Mouse (Mus musculus) thymus, postnatal 10 days (tissue): Measurements from ENCODE around the gene Prpf19.
A peak's percentile ranks its signal among the peaks of the same experiment; 100 is the strongest.

Source experiments
- DNase-seq, 2 experiments: peaks; one replicate each; pipeline ENCODE4 v3.0.0; 2021; ENCODE audit warnings: low spot score in 2 of 2

Prpf19 gene

DNA sequence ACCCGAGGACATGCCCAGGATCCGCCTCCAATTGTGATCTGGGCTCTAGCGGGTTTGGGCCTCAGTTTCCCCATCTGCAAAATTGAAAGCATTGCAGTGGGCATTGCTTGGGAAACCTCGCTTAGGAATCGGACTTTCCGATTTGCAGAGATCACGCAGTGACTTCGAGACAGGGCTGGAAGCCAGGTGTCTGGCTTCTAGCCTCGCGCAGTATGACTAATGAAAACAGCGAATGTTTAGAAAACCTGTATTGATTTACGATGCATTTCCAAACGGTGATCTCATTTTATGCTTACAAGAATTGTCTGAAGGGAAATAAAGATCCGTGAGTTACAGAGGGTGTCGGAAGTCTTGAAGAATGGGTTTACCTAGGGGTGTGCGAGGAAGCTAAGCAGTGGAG, 677 bp downstream of the Prpf19 start:
- no peak for DNase-seq

DNA sequence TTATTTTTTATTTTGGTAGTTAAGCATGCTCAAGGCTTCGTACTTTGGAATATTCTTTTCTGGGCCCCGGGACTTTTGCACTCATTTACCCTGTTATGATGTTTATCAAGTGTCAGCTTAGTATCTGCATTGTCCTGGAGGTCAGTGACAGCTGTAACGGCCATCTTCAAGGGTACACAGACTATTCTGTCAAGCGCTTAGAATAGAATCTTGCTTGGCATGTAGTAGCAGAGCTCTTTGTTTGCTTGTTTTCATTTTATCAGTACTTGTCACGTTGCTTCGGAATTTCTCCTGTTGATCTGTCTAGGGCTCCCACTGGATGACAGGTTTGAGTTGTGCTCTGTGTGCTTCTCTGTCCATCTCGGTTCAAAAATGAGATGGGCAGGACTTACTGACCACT, 1.8 kb downstream of the Prpf19 start:
- no peak for DNase-seq

DNA sequence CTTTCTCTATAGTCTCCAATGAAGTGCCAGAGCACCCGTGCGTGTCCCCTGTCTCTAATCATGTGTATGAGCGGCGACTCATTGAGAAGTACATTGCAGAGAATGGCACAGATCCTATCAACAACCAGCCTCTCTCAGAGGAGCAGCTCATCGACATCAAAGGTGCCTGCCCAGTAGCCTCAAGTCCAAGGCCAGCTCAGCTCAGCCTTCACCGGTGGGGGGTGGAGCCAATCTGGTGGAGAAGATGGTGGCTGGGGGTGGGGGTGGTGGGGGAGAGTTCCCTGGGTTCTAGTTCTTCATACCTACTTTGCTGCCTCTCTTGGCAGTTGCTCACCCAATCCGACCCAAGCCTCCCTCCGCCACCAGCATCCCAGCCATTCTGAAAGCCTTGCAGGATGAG, 2.5 kb downstream of the Prpf19 start:
- no peak for DNase-seq

DNA sequence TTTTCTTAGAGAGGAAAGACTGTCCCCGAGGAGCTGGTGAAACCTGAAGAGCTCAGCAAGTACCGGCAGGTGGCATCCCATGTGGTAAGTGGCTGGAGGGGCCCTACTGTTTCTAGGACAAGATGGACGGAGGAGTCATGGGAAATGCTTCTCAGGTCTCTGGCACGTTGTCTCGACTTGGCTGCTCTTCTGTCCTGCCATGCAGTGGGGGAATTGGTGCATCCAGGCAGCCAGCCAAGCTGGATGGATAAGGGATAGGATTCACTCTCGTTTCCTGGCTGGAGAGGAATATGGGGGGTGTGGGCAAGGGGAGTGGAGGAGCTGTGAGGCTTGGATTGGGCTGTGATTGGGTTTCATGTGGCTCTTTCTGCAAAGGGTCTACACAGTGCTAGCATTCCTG, 5.3 kb downstream of the Prpf19 start:
- DNase-seq: no peak

DNA sequence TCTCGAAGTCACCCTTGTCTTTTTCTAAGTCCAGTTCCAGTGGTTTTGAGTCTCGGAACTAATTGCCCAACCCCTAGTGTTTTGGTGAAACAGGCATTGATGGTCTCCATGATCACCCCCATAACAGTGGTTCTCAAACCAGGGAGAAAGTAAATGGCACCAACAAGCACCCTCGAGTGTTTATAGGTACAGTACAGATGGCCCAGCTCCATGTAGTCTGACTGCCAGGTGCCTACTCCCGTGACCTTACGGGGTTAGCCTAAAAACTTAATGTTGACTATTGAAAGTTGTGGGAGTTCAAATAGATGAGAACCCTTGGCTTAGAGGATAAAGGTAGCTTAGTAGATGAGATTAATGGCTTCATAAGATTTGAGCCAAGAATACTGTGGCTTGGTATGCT, 6.0 kb downstream of the Prpf19 start:
- no peak for DNase-seq

DNA sequence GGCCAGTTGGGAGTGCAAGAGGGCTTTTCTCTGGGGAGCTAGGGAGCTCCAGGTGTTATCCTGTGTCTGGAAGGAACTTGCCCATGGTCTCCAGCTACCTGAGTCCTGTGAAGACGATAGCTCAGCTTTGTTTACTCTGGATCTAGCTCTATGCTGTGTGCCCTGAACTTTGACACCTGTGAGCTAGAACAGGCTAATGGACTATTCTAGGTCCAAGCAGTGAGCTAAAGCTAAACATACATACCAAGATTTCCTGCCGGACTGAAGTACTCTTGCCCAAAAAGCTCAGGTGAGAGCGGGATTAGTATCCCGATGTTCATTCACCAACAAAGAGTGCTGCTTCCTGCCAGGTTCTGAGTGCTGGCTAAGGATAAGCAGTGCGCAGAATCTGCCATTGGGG, 9.5 kb downstream of the Prpf19 start:
- no peak for DNase-seq

DNA sequence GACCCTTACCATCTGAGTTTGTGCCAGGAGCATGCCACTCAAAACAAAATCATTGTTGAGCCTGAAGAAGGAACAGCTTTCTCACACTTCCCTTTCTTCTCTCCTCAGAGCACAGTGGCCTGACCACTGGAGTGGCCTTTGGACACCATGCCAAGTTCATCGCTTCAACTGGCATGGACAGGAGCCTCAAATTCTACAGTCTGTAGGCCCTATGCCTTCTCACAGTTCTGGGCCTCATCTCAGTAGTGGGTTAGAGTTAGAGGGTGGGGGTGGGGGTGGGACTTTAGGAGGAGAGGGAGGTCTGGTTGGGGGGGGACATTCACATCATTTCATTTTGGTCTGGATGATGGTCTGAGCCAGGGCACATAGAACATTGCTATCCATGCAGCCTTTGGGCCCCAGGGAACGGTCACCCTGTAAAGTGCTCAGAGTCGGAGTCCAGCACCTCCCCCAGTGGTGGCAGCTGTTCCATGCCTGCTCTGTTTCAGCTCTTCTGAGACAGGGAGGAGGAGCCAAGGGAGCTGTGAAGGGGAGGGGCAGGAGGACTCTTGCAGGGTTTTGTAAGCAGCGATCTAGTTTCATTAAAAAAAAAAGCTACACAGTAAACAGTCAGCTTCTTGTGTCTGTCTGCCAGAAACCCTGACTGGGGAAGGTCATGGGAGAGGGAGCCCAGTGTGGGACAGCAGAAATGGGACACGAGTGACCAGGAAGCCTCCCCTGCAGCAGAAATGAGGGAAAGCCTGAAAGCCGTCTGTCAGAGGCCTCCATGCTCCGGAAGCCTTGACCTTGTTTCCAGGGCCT, 10.1 kb downstream of the Prpf19 start:
- no peak for DNase-seq

DNA sequence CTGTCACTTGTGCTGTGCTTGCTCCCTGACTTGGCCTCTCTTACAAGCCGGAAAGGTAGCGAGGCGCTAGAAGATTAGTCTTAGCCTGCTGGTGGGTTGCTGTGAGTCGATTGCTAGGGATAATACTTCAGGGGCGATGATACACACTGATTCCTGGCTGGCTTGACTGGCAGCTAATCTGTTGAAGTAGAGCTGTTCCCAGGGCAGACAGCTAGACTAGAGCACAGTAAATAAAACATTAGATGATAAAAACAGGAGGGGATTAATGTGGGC, 10.6 kb downstream of the Prpf19 start:
- no peak for DNase-seq

DNA sequence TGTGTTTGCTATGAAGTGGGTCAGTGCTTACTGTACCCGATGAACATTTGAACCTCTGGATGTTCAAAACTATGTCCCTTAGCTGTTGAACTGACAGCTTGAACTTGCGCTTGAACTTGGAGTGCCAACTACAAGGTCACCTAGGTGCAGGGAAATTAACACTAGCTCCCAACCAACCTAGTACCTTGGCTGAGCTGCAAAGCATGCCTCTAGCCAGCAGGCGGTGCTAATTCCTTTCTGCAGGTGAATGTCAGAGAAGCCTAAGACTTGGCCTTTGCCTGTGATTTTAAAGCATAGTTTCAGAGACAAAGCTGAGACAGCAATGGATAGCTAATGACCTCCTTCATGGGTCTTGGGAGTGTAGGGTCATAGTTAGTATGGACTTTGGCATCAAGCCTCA, 12.9 kb downstream of the Prpf19 start:
- peak; percentile 15 to 57 for DNase-seq

DNA sequence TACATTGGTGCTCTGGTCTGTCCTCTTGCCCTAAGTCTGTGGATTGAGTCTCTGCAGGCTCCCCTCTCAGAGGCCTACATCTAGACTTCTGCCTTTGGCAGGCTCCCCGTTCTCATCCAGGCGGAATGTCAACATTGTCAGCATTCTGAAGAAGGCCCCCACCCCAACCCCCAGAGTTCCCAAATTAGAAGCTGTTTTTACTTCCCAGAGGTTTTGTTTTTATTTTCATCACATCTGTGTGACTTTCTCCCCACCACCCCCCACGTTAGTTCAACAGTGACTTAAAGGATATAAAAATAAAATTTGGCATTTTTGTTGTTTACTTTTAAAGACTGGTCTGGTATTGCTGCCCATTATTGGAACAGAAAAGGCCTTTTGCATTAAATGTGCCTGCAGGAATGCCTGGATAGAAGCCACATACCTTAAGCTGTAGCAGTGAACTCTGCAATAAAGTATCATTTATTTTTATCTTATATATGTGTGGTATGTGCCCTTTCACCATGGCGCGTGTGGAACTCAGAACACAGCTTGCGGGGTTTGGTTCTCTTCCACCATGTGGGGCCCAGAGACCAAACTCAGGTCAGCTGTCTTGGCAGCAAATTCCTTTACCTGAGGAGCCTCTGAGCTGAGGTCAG, 14.2 kb downstream of the Prpf19 start:
- no peak for DNase-seq

DNA sequence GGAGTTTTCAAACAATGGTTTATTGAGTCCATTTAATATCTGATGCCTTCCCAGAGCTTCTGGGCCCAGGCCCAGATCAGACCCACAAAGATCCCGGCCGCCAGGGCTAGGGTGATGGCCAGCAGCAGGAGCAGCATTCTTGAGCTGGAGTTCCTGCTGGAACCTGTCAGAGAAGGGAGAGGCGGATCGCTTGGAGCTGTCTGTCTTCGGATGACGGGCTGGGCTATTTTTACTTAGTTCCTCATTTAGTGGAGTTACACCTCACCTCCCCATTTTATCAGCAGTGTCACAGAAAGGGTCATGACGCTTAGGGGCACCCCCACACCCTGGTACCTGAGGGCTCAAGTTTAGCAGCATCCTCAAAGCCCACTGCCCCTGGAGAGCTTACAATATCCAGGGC, 19.3 kb downstream of the Prpf19 start:
- no peak for DNase-seq

DNA sequence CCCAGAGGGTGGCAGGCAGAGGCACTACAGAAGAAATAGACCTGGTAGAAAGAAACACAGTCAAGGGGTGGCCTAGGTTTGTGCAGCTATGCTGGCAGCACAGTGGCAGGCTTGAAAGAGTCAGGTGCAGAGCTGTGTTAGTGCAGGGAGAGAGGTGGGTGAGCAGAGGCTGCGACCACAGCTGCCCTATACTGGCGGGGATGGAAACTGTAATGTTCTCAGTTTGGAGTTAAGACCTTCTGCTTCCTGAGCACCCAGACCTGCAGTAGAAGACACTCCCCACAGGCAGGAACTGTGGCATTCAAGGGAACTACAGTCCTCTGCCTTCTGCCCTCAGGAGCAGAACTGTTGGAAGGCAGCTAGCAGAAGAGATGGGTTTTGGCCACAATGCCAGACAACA, 19.8 kb downstream of the Prpf19 start:
- no peak for DNase-seq

DNA sequence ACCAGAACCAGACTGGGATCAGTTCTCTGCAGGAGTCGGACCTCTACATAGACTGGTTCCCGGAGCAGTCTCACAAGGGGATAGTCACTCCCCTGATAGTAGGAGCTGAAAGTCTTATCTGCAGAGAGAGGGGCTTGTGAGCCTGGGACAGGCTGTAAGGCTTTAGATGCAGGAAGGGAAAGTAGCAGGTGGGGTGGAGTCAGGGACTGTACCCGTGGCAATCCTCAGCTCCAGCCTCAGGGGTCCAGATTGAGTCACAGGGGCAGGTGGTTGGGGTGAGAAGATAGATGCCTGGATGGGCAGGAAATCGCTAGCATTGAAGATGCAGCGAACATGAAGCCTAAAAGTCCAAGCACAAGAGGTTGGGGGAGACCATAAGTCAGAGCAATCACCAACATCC, 21.5 kb downstream of the Prpf19 start:
- no peak for DNase-seq

DNA sequence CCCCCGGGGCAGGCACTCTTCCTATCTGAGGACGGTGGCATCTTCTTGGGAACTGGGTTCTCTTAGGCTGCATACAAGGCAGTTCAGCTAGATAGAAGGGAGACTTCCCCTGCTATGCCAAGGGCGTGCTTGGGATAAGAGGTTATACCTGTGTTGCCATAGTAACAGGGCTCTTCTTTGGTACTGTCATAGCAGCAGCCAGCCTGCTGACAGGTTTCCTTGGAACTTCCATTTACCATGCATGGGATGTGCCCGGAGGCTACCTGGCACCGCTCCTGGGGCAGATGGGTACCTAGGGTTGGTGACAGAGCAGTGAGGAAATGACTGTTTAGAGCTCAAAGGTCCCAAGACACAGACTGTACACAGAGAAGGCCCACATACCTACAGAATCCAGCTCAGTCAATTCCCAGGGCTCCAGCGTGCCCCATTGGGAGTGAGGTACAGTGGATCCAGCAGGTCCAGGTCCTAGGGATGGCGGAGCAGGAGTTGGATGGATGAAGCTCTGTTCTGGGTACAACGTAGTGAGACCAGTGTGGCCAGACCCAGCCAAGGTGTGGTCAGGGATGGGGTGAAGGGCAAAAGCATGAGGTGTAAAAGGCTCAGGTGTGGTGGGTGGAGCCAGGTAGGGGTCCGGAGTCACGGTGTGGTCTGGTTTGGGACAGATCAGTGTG, 23.4 kb downstream of the Prpf19 start:
- DNase-seq: no peak

DNA sequence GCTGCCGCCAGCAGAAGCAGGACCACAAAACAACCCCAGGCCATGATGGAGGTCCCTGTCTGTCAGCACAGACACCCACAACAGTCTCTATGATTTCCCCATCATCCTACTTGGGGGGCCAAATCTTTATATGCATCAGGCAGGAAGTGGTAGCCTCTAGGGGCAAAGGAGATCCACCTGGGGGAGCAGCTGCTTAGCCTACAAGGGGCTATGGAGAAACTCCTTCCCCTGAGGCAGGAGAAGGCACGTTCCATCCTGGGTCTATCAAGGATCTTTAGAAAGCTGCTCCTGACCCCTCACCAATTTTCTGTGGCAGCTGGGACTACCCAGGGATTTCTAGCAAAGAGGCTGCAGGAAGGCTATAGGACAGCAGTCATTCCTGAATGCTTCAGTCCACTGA, 25.5 kb downstream of the Prpf19 start, which contains the start of gene Zp1:
Gene Zp1 (minus strand): TSS at position 101 of the 400 bp plus-strand sequence.
- DNase-seq: no peak

DNA sequence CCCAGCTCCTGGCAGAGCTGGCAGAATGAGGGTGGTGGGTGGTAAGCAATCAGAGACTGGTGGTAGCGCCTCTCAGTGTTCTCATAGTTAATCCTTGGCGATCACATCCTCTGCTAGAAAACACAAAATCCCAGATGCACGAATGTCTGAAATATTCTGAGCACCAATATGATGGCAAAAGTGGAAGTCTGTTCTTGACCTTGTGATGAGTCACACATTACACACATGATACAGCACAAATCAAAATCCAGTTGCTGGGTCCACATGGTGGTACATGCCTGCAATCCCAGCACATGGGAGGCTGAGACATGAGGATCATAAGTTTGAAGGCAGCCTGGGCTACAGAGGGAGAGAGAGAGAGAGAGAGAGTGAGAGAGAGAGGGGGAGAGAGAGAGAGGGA, 26.0 kb downstream of the Prpf19 start:
- DNase-seq: no peak

DNA sequence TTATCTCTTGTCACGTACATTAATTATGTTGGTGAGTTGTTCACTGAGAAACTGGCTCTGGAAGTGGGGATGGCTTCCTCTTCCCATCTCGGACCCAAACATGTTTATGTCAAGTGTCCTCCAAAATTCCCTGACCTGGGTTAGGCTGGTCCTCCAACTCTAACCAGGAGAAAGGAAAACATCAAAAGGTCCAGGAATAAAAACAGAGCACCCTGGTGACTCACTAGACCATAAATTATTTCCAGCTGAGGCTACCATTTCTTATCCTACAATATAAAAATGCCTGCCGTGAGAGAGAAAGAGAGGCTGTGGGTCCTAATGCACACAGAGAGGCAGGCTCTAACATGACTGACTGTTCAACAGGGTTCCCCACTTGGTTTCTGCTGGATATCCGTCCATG, 29.2 kb downstream of the Prpf19 start:
- DNase-seq: no peak

DNA sequence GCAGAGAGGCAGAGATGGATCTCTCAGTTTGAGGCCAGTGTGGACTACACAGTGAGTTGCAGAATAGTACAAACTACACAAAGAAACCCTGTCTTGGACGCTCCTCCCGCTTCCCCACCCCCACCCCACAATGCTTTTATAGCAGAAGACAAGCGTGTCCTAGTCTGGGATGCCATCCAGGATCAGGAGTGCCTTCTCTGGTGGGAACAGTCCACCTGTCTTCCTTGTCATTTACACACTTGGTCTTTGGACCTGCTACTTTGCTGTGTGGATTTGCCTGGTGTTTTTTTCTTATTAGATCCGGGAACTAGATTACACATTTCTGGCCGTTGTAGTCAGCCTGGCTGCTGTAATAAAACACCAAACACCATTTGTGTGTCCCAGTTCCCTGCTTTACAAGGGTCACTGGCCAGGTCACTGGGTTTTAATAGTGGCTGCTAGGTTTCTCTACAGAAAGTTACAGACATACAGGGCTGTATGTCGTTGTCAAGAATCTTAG, 31.1 kb downstream of the Prpf19 start:
- no peak for DNase-seq

DNA sequence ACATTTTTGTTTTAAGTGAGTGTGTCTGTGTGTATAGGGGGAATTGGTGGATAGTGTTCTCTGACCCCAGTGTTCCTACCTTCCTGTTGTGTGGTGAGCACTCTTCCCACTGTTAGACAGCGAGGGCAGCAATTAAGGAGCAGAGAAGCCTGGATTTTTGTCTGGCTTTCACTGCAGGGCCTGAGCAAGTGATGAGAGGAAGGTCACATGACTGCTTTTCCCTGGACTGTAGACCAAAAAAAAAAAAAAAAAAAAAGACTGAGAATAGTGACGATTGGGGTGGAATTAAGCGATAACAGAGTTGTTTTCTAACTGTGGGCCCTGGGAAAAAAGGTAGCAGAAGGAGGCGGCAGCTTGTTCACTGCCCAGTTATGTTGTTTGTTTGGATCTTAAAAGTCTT, 31.6 kb downstream of the Prpf19 start:
- no peak for DNase-seq

DNA sequence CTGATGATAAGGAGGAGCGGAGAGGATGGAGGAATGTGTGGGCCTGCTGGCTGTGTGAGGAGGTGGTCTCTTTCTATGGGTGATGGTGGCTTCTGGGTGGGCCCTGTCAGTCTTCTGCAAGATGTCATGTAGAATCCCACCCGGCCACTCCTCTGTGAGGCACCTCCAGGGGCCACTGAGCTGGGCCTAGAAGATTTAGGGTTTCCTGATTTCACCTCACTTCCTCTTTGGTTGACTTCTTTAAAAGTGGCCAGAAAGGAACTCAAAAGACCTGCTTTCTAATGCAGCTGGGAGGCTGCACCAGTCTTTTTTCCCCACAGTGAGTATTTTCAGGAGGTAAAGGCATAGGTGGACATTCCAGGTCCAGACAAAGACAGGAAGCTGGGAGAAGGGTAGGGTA, 35.6 kb downstream of the Prpf19 start:
- no peak for DNase-seq

DNA sequence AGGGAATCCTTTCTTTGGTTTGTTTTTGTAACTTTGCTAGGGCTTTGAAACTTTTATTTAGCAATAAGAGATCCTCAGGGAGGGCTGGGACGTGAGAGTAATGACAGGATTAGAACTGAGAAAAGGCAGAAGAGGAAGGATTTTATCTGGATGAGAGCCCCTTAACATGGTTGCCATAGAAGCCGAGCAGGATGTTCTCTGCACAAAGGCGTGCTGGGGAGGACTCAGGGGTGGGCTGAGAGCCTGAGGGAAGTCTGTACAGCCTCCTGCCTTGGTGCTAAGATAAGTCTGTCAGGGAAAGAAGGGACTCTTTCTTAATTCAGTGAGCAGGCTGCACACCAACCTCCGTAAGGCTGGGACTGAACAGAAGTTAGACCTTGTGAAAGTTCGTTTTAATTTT, 40.0 kb downstream of the Prpf19 start:
- DNase-seq: no peak

DNA sequence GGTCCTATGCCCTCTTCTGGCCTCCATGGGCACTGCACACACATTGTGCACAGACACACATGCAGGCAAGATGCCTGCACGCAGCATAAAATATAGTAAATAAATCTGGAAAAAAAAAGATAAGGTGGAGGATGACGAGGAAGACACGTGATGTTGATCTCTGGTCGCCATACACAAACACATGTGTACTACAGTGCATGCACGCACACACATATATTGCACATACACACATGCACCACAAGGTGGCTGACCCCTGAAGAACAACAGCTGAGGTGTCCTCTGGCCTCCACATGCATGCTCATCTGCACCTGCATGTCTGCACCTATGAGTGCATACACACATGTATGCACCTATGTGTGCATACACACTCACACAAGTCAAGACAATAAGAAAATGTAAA, 41.0 kb downstream of the Prpf19 start:
- DNase-seq: no peak

DNA sequence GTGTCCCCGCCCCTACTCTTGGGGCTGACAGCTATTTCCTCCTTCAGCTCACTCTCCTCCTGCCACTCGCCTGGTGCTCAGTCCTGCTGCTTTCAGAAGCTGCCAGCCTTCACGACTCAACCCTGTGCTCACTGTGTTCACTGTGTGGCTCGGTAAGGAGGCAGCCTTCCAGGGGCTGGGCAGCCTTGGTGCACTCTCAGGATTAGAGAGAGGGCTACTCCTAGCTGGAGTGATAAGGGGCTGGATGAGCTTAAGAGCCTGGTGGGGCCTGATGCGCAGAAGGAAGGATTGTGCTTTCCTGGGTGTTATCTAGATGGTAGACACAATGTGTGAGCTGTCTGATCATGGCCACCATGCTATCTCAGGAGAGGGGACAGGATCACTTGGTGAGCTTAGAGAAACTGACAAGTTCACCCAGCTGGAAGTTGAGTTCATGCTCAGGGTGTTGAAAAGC, 42.1 kb downstream of the Prpf19 start, which contains the start of gene Ptgdr2:
Gene Ptgdr2 (plus strand): TSS at position 51 of the 454 bp plus-strand sequence.
- DNase-seq: no peak
